16 mouse cellular contexts compared by ENCODE assay signal in the genomic region with DNA sequence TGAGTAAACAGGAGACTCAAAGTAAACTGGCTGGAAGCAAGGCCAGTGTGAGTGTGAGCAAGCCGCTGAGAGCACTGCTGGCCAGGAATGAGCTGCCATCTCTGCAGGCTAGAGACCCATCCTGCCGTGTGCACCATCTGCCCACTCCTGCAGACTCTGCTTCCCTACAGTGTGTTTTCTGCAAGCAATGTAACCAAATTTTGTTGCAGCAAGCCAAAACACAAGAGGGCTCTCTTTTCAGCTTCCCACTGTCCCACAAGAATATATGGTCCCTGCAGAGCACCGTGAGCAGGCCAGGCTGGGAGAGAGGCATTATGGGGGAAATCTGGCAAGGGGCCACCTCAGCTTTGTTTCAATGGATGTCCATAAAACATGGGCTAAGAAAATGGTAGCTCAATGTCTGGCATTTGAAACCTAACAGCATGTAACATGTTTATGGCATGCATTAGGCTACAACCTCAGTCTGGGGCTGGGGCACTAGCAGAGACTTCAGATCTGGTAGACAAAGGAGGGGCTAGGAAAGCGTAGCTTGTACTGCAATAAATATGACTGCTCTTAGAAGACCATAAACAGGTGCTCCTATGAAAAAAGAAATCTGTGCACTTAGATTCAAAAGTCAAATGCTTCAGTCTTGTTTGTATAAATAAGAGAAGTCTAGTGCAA.
DNase-seq lines count a peak whose midpoint lies in the region; ATAC-seq and TF ChIP-seq lines count a peak whose summit lies in the region.
"Had no signal": no experiment of that assay in that cellular context is flagged by ENCODE, and none has a peak within 500 bp of the region (broad histone marks: within the 10 kb centered on the region; RNA-seq: fewer than 3 reads in every experiment).

No protein-coding gene starts in this region.

- no peaks in the 10 kb centered on the region for H3K27me3 ChIP-seq in hindbrain, embryonic 16.5 days (replicated peaks; ENCODE audit: control insufficient read depth, insufficient read depth, low read length)
- H3K27me3 ChIP-seq in hindbrain, embryonic 11.5 days (ENCODE audit: control insufficient read depth, insufficient read depth, low read length): no peaks in the 10 kb centered on the region
- no peaks in the 10 kb centered on the region for H3K27me3 ChIP-seq in liver, postnatal 0 days (ENCODE audit: insufficient read depth, low read length)

- TF ChIP-seq EP300 in liver, postnatal 0 days (IDR thresholded peaks at IDR 0.05; ENCODE audit: low read depth): no peak

- H3K36me3 ChIP-seq in hindbrain, embryonic 16.5 days (ENCODE audit: control insufficient read depth, insufficient read depth, low read length): no peaks in the 10 kb centered on the region
- H3K36me3 ChIP-seq in hindbrain, embryonic 11.5 days (ENCODE audit: control insufficient read depth, insufficient read depth, low read length): no peaks in the 10 kb centered on the region
- H3K36me3 ChIP-seq in liver, postnatal 0 days (replicated peaks; ENCODE audit: insufficient read depth, low read length): no peaks in the 10 kb centered on the region

- no peak overlapping the region for H3K27ac ChIP-seq in hindbrain, embryonic 16.5 days (ENCODE audit: low read depth, low read length)
- H3K27ac ChIP-seq in hindbrain, embryonic 11.5 days (ENCODE audit: low read depth, low read length): no peak overlapping the region
- no peak overlapping the region for H3K27ac ChIP-seq in liver, postnatal 0 days (ENCODE audit: low read depth)
- H3K27ac ChIP-seq: gastrocnemius, adult 2 months; liver, embryonic 14.5 days; midbrain, embryonic 13.5 days had no signal

- H3K4me3 ChIP-seq in hindbrain, embryonic 16.5 days (ENCODE audit: low read length): no peak overlapping the region
- H3K4me3 ChIP-seq in hindbrain, embryonic 11.5 days (ENCODE audit: low read depth, low read length): no peak overlapping the region
- H3K4me3 ChIP-seq in liver, postnatal 0 days (ENCODE audit: low read depth, low read length): no peak overlapping the region
- H3K4me3 ChIP-seq: erythroblast, embryonic 14.5 days; gastrocnemius, adult 2 months; midbrain, embryonic 13.5 days had no signal

- DNase-seq in adrenal gland, postnatal 14 days: peak; percentile 31
- no peak for DNase-seq in adrenal gland, postnatal 4 days (ENCODE audit: low spot score in 2 of 2)
- DNase-seq in hindbrain, embryonic 11.5 days (ENCODE audit: low spot score): no peak
- peak; percentile 81 for DNase-seq in cerebellum, adult 11 months
- peak; percentile 32 for DNase-seq in forelimb bud, embryonic 11.5 days (ENCODE audit: low read depth, low spot score)
- DNase-seq in liver, postnatal 0 days: no peak
- DNase-seq in right cerebral cortex, postnatal 14 days: no peak
- DNase-seq: embryo, embryonic 11 days; gastrocnemius, adult 2 months; kidney, postnatal 25 days; lung, postnatal 4 days; thymus, postnatal 25 days had no signal

- H3K4me1 ChIP-seq in hindbrain, embryonic 16.5 days (ENCODE audit: control insufficient read depth, insufficient read depth, low read depth, low read length): peaks cover 6% of the 10 kb centered on the region; the same call in 1 of the 2 replicates
- H3K4me1 ChIP-seq in hindbrain, embryonic 11.5 days (replicated peaks; ENCODE audit: control insufficient read depth, insufficient read depth, low read length): 0 out of 2 replicates have a peak, but pooled peaks cover 2% of the 10 kb centered on the region
- H3K4me1 ChIP-seq in liver, postnatal 0 days (ENCODE audit: insufficient read depth): no peaks in the 10 kb centered on the region

- peak; percentile 58; the same call in 1 of the 2 replicates for ATAC-seq in hindbrain, embryonic 16.5 days
- no peak for ATAC-seq in hindbrain, embryonic 11.5 days (ENCODE audit: low FRiP score)
- no peak for ATAC-seq in liver, postnatal 0 days
- ATAC-seq: midbrain, embryonic 13.5 days had no signal

- H3K9me3 ChIP-seq in hindbrain, embryonic 16.5 days (ENCODE audit: control insufficient read depth, low read length): no peaks in the 10 kb centered on the region
- H3K9me3 ChIP-seq in hindbrain, embryonic 11.5 days (ENCODE audit: control insufficient read depth, low read length): no peaks in the 10 kb centered on the region
- no peaks in the 10 kb centered on the region for H3K9me3 ChIP-seq in liver, postnatal 0 days (ENCODE audit: low read length)
- H3K9me3 ChIP-seq: midbrain, embryonic 13.5 days had no signal

- WGBS in hindbrain, embryonic 16.5 days: 46% methylated on average over 4 of the region's 4 CpGs
- 70% methylated on average over 4 of the region's 4 CpGs for WGBS in hindbrain, embryonic 11.5 days
- 80% methylated on average over 4 of the region's 4 CpGs for WGBS in liver, postnatal 0 days (ENCODE audit: insufficient replicate concordance)

- H3K9ac ChIP-seq in hindbrain, embryonic 16.5 days (ENCODE audit: low read depth, low read length): no peak overlapping the region
- H3K9ac ChIP-seq in hindbrain, embryonic 11.5 days (ENCODE audit: low read depth, low read length): no peak overlapping the region
- no peak overlapping the region for H3K9ac ChIP-seq in liver, postnatal 0 days (replicated peaks)
- H3K9ac ChIP-seq: liver, embryonic 14.5 days; midbrain, embryonic 13.5 days had no signal

- TF ChIP-seq CTCF in liver, postnatal 0 days (IDR thresholded peaks at IDR 0.05; ENCODE audit: low read depth): no peak

- no peak overlapping the region for H3K4me2 ChIP-seq in hindbrain, embryonic 16.5 days (ENCODE audit: low read length)
- H3K4me2 ChIP-seq in hindbrain, embryonic 11.5 days (replicated peaks; ENCODE audit: low read depth, low read length): no peak overlapping the region
- no peak overlapping the region for H3K4me2 ChIP-seq in liver, postnatal 0 days (ENCODE audit: low read depth, low read length)
- H3K4me2 ChIP-seq: midbrain, embryonic 13.5 days had no signal

Comparison
In these comparisons a context has a peak if more than half of its experiments do, and no peak if none do; other contexts are left out.
1. DNase-seq: peak in adrenal gland, postnatal 14 days (single experiment), cerebellum, adult 11 months (single experiment) and forelimb bud, embryonic 11.5 days (single experiment); none in adrenal gland, postnatal 4 days (0 of 2), hindbrain, embryonic 11.5 days (single experiment), liver, postnatal 0 days (single experiment) and right cerebral cortex, postnatal 14 days (single experiment).